Mouse (Mus musculus): ENCODE results near the gene Nell1.

GRCm38 (mm10) chr7:49981511-49982227 is 7.0 kb downstream of the Nell1 start:
- TF ChIP-seq CTCF (IDR thresholded peaks at IDR 0.05; ENCODE audit: low read depth) (no peak), EP300 (IDR thresholded peaks at IDR 0.05; ENCODE audit: low read depth) (no peak)

Measured in heart, postnatal 0 days (tissue).